Mouse (Mus musculus): ENCODE data around the gene Serpinb12. TPM values are rescaled to one million over a fixed set of nuclear protein-coding genes. Genes with fewer than 3 reads are reported as not detected.

Gene Serpinb12
- total RNA-seq, 1 experiment: not detected

- TF ChIP-seq MAFK (IDR thresholded peaks at IDR 0.05; ENCODE audit: insufficient read depth, low read depth, low read length) (no peak), CHD2 (IDR thresholded peaks at IDR 0.05; ENCODE audit: low read depth, low read length) (no peak), ZNF384 (IDR thresholded peaks at IDR 0.05; ENCODE audit: low read depth, low read length) (no peak), ZC3H11A (IDR thresholded peaks at IDR 0.05; ENCODE audit: borderline replicate concordance, low read depth, low read length) (no peak), HCFC1 (IDR thresholded peaks at IDR 0.05; ENCODE audit: borderline replicate concordance, insufficient read depth, low read length) (no peak)
- Histone ChIP-seq H3K9me3 (ENCODE audit: control insufficient read depth, insufficient read depth, low read depth, low read length) (no peaks in the 10 kb centered on the region), H3K9ac (ENCODE audit: insufficient read depth, low read depth, low read length, poor library complexity, severe bottlenecking) (no peak overlapping the region), H3K4me1 (ENCODE audit: control insufficient read depth in 2 of 2, insufficient read depth in 2 of 2, low read length in 2 of 2, poor library complexity in 1 of 2) (no peaks in the 10 kb centered on the region), H3K27ac (ENCODE audit: insufficient read depth, low read depth, low read length, poor library complexity, severe bottlenecking) (no peak overlapping the region), H3K36me3 (ENCODE audit: control insufficient read depth, insufficient read depth, low read length, poor library complexity, severe bottlenecking) (no peaks in the 10 kb centered on the region), H3K4me3 (ENCODE audit: insufficient read depth in 1 of 2, low read depth in 1 of 2, low read length in 2 of 2, poor library complexity in 1 of 2, severe bottlenecking in 1 of 2) (no peak overlapping the region)
- in situ Hi-C loops (cut with MboI; ENCODE audit: low sequenced_read_pairs in 2 of 2, unreplicated experiment in 2 of 2): no loop called here
- no peak for DNase-seq (ENCODE audit: low read depth, low spot score)
Measured at GRCm38 (mm10) chr1:106947217-106947616, 13.0 kb downstream of the Serpinb12 start.

- Histone ChIP-seq H3K27ac (ENCODE audit: insufficient read depth, low read depth, low read length, poor library complexity, severe bottlenecking) (no peak overlapping the region), H3K4me1 (ENCODE audit: control insufficient read depth in 2 of 2, insufficient read depth in 2 of 2, low read length in 2 of 2, poor library complexity in 1 of 2) (no peaks in the 10 kb centered on the region), H3K9me3 (ENCODE audit: control insufficient read depth, insufficient read depth, low read depth, low read length) (no peaks in the 10 kb centered on the region), H3K36me3 (ENCODE audit: control insufficient read depth, insufficient read depth, low read length, poor library complexity, severe bottlenecking) (no peaks in the 10 kb centered on the region), H3K4me3 (ENCODE audit: insufficient read depth in 1 of 2, low read depth in 1 of 2, low read length in 2 of 2, poor library complexity in 1 of 2, severe bottlenecking in 1 of 2) (no peak overlapping the region), H3K9ac (ENCODE audit: insufficient read depth, low read depth, low read length, poor library complexity, severe bottlenecking) (no peak overlapping the region)
- in situ Hi-C loops (cut with MboI; ENCODE audit: low sequenced_read_pairs in 2 of 2, unreplicated experiment in 2 of 2): no loop called here
- no peak for TF ChIP-seq CHD2 (IDR thresholded peaks at IDR 0.05; ENCODE audit: low read depth, low read length)
- no peak for TF ChIP-seq MAFK (IDR thresholded peaks at IDR 0.05; ENCODE audit: insufficient read depth, low read depth, low read length)
- no peak for TF ChIP-seq ZC3H11A (IDR thresholded peaks at IDR 0.05; ENCODE audit: borderline replicate concordance, low read depth, low read length)
- no peak for TF ChIP-seq HCFC1 (IDR thresholded peaks at IDR 0.05; ENCODE audit: borderline replicate concordance, insufficient read depth, low read length)
- TF ChIP-seq ZNF384 (IDR thresholded peaks at IDR 0.05; ENCODE audit: low read depth, low read length): no peak
- DNase-seq (ENCODE audit: low read depth, low spot score): no peak
Measured at GRCm38 (mm10) chr1:106959981-106960380, 25.7 kb downstream of the Serpinb12 start.

GRCm38 (mm10) chr1:106961023-106961422, 26.8 kb downstream of the Serpinb12 start:
- in situ Hi-C loops (cut with MboI; ENCODE audit: low sequenced_read_pairs in 2 of 2, unreplicated experiment in 2 of 2): no loop called here
- Histone ChIP-seq H3K27ac (ENCODE audit: insufficient read depth, low read depth, low read length, poor library complexity, severe bottlenecking) (no peak overlapping the region), H3K4me3 (ENCODE audit: insufficient read depth in 1 of 2, low read depth in 1 of 2, low read length in 2 of 2, poor library complexity in 1 of 2, severe bottlenecking in 1 of 2) (no peak overlapping the region), H3K36me3 (ENCODE audit: control insufficient read depth, insufficient read depth, low read length, poor library complexity, severe bottlenecking) (no peaks in the 10 kb centered on the region), H3K9me3 (ENCODE audit: control insufficient read depth, insufficient read depth, low read depth, low read length) (no peaks in the 10 kb centered on the region), H3K9ac (ENCODE audit: insufficient read depth, low read depth, low read length, poor library complexity, severe bottlenecking) (no peak overlapping the region), H3K4me1 (ENCODE audit: control insufficient read depth in 2 of 2, insufficient read depth in 2 of 2, low read length in 2 of 2, poor library complexity in 1 of 2) (no peaks in the 10 kb centered on the region)
- TF ChIP-seq ZNF384 (IDR thresholded peaks at IDR 0.05; ENCODE audit: low read depth, low read length): no peak
- TF ChIP-seq CHD2 (IDR thresholded peaks at IDR 0.05; ENCODE audit: low read depth, low read length): no peak
- TF ChIP-seq HCFC1 (IDR thresholded peaks at IDR 0.05; ENCODE audit: borderline replicate concordance, insufficient read depth, low read length): no peak
- TF ChIP-seq ZC3H11A (IDR thresholded peaks at IDR 0.05; ENCODE audit: borderline replicate concordance, low read depth, low read length): no peak
- no peak for TF ChIP-seq MAFK (IDR thresholded peaks at IDR 0.05; ENCODE audit: insufficient read depth, low read depth, low read length)
- peak; percentile 15 for DNase-seq (ENCODE audit: low read depth, low spot score)

- no peak for DNase-seq (ENCODE audit: low read depth, low spot score)
- Histone ChIP-seq H3K36me3 (ENCODE audit: control insufficient read depth, insufficient read depth, low read length, poor library complexity, severe bottlenecking) (no peaks in the 10 kb centered on the region), H3K4me3 (ENCODE audit: insufficient read depth in 1 of 2, low read depth in 1 of 2, low read length in 2 of 2, poor library complexity in 1 of 2, severe bottlenecking in 1 of 2) (no peak within 1 kb of the TSS), H3K9me3 (ENCODE audit: control insufficient read depth, insufficient read depth, low read depth, low read length) (no peaks in the 10 kb centered on the region), H3K27ac (ENCODE audit: insufficient read depth, low read depth, low read length, poor library complexity, severe bottlenecking) (no peak within 1 kb of the TSS), H3K4me1 (ENCODE audit: control insufficient read depth in 2 of 2, insufficient read depth in 2 of 2, low read length in 2 of 2, poor library complexity in 1 of 2) (no peaks in the 10 kb centered on the region), H3K9ac (ENCODE audit: insufficient read depth, low read depth, low read length, poor library complexity, severe bottlenecking) (no peak within 1 kb of the TSS)
- in situ Hi-C loops (cut with MboI; ENCODE audit: low sequenced_read_pairs in 2 of 2, unreplicated experiment in 2 of 2): no loop called here
- TF ChIP-seq MAFK (IDR thresholded peaks at IDR 0.05; ENCODE audit: insufficient read depth, low read depth, low read length): no peak
- TF ChIP-seq CHD2 (IDR thresholded peaks at IDR 0.05; ENCODE audit: low read depth, low read length): no peak
- TF ChIP-seq ZC3H11A (IDR thresholded peaks at IDR 0.05; ENCODE audit: borderline replicate concordance, low read depth, low read length): no peak
- no peak for TF ChIP-seq ZNF384 (IDR thresholded peaks at IDR 0.05; ENCODE audit: low read depth, low read length)
- no peak for TF ChIP-seq HCFC1 (IDR thresholded peaks at IDR 0.05; ENCODE audit: borderline replicate concordance, insufficient read depth, low read length)
Measured at GRCm38 (mm10) chr1:106980684-106981083, 46.4 kb downstream of the Serpinb12 start, which contains the start of gene Serpinb13. TSS of gene Serpinb13 (plus strand) at chr1:106980984.

- in situ Hi-C loops (cut with MboI; ENCODE audit: low sequenced_read_pairs in 2 of 2, unreplicated experiment in 2 of 2): no loop called here
- no peaks in the 10 kb centered on the region for H3K36me3 ChIP-seq (ENCODE audit: control insufficient read depth, insufficient read depth, low read length, poor library complexity, severe bottlenecking)
- no peak overlapping the region for H3K4me3 ChIP-seq (ENCODE audit: insufficient read depth in 1 of 2, low read depth in 1 of 2, low read length in 2 of 2, poor library complexity in 1 of 2, severe bottlenecking in 1 of 2)
- no peak overlapping the region for H3K27ac ChIP-seq (ENCODE audit: insufficient read depth, low read depth, low read length, poor library complexity, severe bottlenecking)
- no peak for DNase-seq (ENCODE audit: low read depth, low spot score)
- H3K9me3 ChIP-seq (ENCODE audit: control insufficient read depth, insufficient read depth, low read depth, low read length): no peaks in the 10 kb centered on the region
- no peaks in the 10 kb centered on the region for H3K4me1 ChIP-seq (ENCODE audit: control insufficient read depth in 2 of 2, insufficient read depth in 2 of 2, low read length in 2 of 2, poor library complexity in 1 of 2)
- TF ChIP-seq ZNF384 (IDR thresholded peaks at IDR 0.05; ENCODE audit: low read depth, low read length): no peak
- H3K9ac ChIP-seq (ENCODE audit: insufficient read depth, low read depth, low read length, poor library complexity, severe bottlenecking): no peak overlapping the region
Measured at GRCm38 (mm10) chr1:106983092-106983491, 48.8 kb downstream of the Serpinb12 start.
